Mouse (Mus musculus) kidney, embryonic 14.5 days (tissue): Measurements from ENCODE around the gene Olfr11. TPM values are rescaled to one million over a fixed set of nuclear protein-coding genes. Genes with fewer than 3 reads are reported as not detected.

Experiments used
- ATAC-seq: fragments of 200-750 bp; cut with Nextera tagmentation; 2 replicates; pipeline ENCODE4 v1.8.0; 2017; ENCODE audit warnings: moderate number of reproducible peaks, mild to moderate bottlenecking, moderate TSS enrichment, moderate library complexity; ENCODE audit not compliant: low FRiP score, low TSS enrichment
- H3K27ac ChIP-seq: fragments of 300-500 bp; sonication (generic); 2 replicates; pipeline ENCODE4 v1.5.1; 2014; ENCODE audit warnings: low read depth, mild to moderate bottlenecking, low read length, moderate library complexity, mixed read lengths
- H3K27me3 ChIP-seq: fragments of 300-500 bp; sonication (generic); 2 replicates; pipeline ENCODE4 v1.6.1; 2014; ENCODE audit warnings: mild to moderate bottlenecking, low read length; ENCODE audit not compliant: control insufficient read depth, insufficient read depth
- H3K36me3 ChIP-seq: fragments of 300-500 bp; sonication (generic); 2 replicates; pipeline ENCODE4 v1.6.1; 2014; ENCODE audit warnings: low read length, mixed read lengths; ENCODE audit not compliant: control insufficient read depth, insufficient read depth
- H3K4me1 ChIP-seq: fragments of 300-500 bp; sonication (generic); 2 replicates; pipeline ENCODE4 v1.6.1; 2014; ENCODE audit warnings: low read length, mixed read lengths; ENCODE audit not compliant: control insufficient read depth, insufficient read depth
- H3K4me2 ChIP-seq: fragments of 300-500 bp; sonication (generic); replicated peaks from 2 replicates; pipeline ENCODE4 v1.6.1; 2014; ENCODE audit warnings: low read depth, mild to moderate bottlenecking, low read length
- H3K4me3 ChIP-seq: fragments of 300-500 bp; sonication (generic); 2 replicates; pipeline ENCODE4 v1.5.1; 2014; ENCODE audit warnings: mild to moderate bottlenecking, low read length
- H3K9ac ChIP-seq: fragments of 300-500 bp; sonication (generic); 2 replicates; pipeline ENCODE4 v1.6.1; 2014; ENCODE audit warnings: low read depth, mild to moderate bottlenecking, low read length, moderate library complexity
- H3K9me3 ChIP-seq: fragments of 300-500 bp; sonication (generic); 2 replicates; pipeline ENCODE4 v1.6.1; 2016; ENCODE audit warnings: low read length; ENCODE audit not compliant: control insufficient read depth
- WGBS: fragments of 180-500 bp; shearing (Covaris S2); extraction: QIAGEN DNeasy Blood & Tissue Kit; methylation state at CpG from one replicate; pipeline ENCODE4 v1.1.7; 2014; 5-methylcytosine and 5-hydroxymethylcytosine counted together
- polyA plus RNA-seq: library from polyadenylated mRNA; unstranded; fragments of >200 nt; fragmentation: Nextera tagmentation; extraction: Ambion mirVana; gene quantifications from 2 replicates; pipeline ENCODE4 v1.2.1, GENCODE M21; 2014

Olfr11 gene
- polyA plus RNA-seq = 0.07 TPM in 1 of 2 replicates, not detected in the other

DNA sequence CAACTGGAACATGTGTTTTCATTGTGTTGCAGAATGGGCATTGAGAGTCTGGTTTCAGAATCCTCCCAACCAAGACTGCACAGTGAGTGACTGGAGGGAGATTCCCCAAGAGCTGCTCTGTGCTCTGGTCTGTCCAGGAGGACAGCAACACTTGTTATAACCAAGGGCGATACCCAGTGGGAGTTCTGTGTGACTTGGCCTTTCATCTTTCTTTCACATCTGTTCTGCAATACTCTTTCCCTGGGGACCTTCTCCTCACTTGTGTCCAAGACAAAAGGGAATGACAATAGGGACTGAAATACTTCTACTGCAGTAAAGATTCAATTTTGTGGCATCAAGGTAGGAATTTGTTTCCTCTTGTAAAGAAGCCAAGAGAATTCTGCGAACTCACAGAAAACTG lies at the start of gene Olfr11:
Gene Olfr11 (minus strand): TSS at position 101 of the 400 bp plus-strand sequence.
- 89% methylated on average over 2 of the region's 2 CpGs for WGBS
- Histone ChIP-seq H3K4me1 (no peaks in the 10 kb centered on the region), H3K4me3 (no peak within 1 kb of the TSS)

DNA sequence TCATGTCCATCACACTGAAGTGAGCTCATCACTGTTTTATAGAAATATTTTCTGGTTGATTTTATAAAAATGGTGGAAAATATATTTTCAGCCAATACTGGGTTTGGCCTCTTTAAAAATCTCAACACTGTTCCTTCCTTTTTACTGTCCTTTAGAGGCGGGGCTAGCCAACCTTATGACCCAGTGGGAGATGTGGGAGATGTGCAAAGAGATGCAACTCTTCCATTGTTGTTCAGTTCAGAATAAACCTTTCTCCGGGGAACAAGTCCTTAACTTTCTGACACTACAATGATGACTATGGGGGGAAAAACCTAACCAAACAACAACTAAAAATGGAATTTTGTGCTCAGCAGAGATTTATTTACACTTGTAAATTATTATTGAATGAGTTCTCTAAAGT lies 35.0 kb upstream of the Olfr11 start, which contains the start of gene Olfr1360:
Gene Olfr1360 (minus strand): TSS at position 101 of the 400 bp plus-strand sequence.
- Histone ChIP-seq H3K9ac (no peak within 1 kb of the TSS), H3K27me3 (no peaks in the 10 kb centered on the region), H3K4me3 (no peak within 1 kb of the TSS), H3K36me3 (no peaks in the 10 kb centered on the region), H3K27ac (no peak within 1 kb of the TSS), H3K4me1 (no peaks in the 10 kb centered on the region), H3K9me3 (no peaks in the 10 kb centered on the region), H3K4me2 (no peak within 1 kb of the TSS)
- 79% methylated on average over 2 of the region's 2 CpGs for WGBS
- no peak for ATAC-seq

More for the DNA sequence above, at the start of gene Olfr11:
- Histone ChIP-seq H3K27me3 (no peaks in the 10 kb centered on the region), H3K4me2 (no peak within 1 kb of the TSS), H3K9ac (no peak within 1 kb of the TSS), H3K9me3 (no peaks in the 10 kb centered on the region), H3K36me3 (no peaks in the 10 kb centered on the region), H3K27ac (no peak within 1 kb of the TSS)
- no peak for ATAC-seq

DNA sequence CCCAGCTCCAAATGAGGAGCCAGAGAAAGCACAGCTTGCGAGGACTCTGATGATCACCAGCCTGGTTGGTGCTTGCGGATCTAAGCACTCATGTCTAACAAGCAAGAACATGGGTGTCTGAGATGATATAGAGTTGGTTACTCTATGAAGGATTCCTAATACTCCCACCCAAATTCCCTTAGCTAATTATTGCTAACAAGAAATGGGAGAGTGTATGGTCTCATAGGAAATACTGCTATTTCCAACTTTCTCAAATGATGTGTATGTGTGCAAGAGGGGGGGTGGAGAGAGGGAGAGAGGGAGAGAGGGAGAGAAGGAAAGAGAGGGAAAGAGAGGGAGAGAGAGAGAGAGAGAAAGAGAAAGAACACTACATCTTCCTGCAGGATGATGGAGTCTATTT lies 21.0 kb upstream of the Olfr11 start, which contains the start of gene Olfr1361:
Gene Olfr1361 (minus strand): TSS at position 101 of the 400 bp plus-strand sequence.
- no peak within 1 kb of the TSS for H3K9ac ChIP-seq
- H3K4me3 ChIP-seq = no peak within 1 kb of the TSS
- ATAC-seq = no peak
- H3K36me3 ChIP-seq = no peaks in the 10 kb centered on the region
- WGBS = 47% methylated on average over 2 of the region's 2 CpGs
- no peaks in the 10 kb centered on the region for H3K9me3 ChIP-seq
- no peaks in the 10 kb centered on the region for H3K27me3 ChIP-seq
- H3K4me1 ChIP-seq = no peaks in the 10 kb centered on the region
- H3K27ac ChIP-seq = no peak within 1 kb of the TSS
- no peak within 1 kb of the TSS for H3K4me2 ChIP-seq

DNA sequence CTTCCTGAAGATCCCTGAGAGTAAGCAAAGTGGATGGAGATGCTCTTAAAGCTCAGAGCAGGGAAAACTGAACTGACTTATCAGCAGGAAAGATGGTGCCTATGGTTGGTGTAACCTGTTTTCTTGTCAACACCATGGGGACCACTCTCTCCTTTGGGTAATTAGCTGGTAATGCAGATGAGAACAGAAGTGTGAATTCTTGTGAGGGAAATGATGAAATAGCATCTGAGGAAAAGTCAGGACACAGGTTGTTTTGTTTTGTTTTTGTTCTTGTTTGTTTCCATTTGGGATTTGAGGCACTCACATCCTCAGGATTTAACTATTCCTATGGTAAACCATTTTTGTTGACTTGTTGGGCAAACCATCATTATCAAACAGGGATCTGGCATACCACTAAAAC lies 28.4 kb downstream of the Olfr11 start, which contains the start of gene Olfr1362:
Gene Olfr1362 (minus strand): TSS at position 101 of the 400 bp plus-strand sequence.
- H3K4me1 ChIP-seq = no peaks in the 10 kb centered on the region
- H3K27ac ChIP-seq = no peak within 1 kb of the TSS
- no peaks in the 10 kb centered on the region for H3K36me3 ChIP-seq
- H3K9me3 ChIP-seq = no peaks in the 10 kb centered on the region
- no peak within 1 kb of the TSS for H3K4me2 ChIP-seq
- no peak within 1 kb of the TSS for H3K4me3 ChIP-seq
- H3K27me3 ChIP-seq = no peaks in the 10 kb centered on the region
- no peak within 1 kb of the TSS for H3K9ac ChIP-seq
- no peak for ATAC-seq

DNA sequence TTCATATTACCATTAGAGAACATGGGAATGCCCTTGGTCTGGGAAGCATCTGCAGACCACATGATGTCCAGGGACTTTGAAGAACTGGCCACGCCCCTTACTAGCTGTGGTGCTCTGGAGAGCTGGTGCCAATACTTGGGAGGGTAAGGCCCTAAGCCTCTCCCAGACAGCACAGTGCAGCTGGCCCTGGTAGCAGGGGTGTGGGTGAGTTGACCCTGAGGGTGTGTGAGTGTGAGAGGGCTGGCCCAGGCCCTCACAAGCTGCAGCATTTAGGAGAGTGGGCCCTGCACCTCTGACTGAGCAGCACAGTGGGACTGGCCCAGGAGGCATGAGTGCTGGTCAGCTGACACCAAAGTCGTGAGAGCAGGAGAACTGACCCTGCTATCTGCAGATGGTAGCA lies 50.7 kb downstream of the Olfr11 start:
- Histone ChIP-seq H3K9ac (no peak overlapping the region), H3K27me3 (no peaks in the 10 kb centered on the region), H3K36me3 (no peaks in the 10 kb centered on the region), H3K9me3 (0 out of 2 replicates have a peak, but pooled peaks cover 4% of the 10 kb centered on the region), H3K4me3 (no peak overlapping the region), H3K4me1 (no peaks in the 10 kb centered on the region), H3K27ac (no peak overlapping the region), H3K4me2 (no peak overlapping the region)
- ATAC-seq = no peak
- 75% methylated on average over 2 of the region's 2 CpGs for WGBS

Other genes with a start within 250 kb of the Olfr11 start
- 73.9 and 80.4 TPM in 2 replicates for gene Zkscan3, start 239.8 kb downstream of the Olfr11 start, polyA plus RNA-seq
- gene Pgbd1, start 201.5 kb downstream of the Olfr11 start, polyA plus RNA-seq = 3.4 and 4.9 TPM in 2 replicates
- 23.5 and 27.6 TPM in 2 replicates for gene Zscan26, start 188.8 kb downstream of the Olfr11 start, polyA plus RNA-seq
- 2.2 and 2.6 TPM in 2 replicates for gene Nkapl, start 174.0 kb downstream of the Olfr11 start, polyA plus RNA-seq
- 3.2 and 3.8 TPM in 2 replicates for gene Zkscan4, start 163.6 kb downstream of the Olfr11 start, polyA plus RNA-seq
- gene Gm10065, start 163.1 kb downstream of the Olfr11 start, polyA plus RNA-seq = not detected in 2 replicates
- 0.23 and 0.34 TPM in 2 replicates for gene AK157302, start 147.3 kb downstream of the Olfr11 start, polyA plus RNA-seq
- 4.7 and 7.2 TPM in 2 replicates for gene Gm11273, start 141.1 kb downstream of the Olfr11 start, polyA plus RNA-seq
- 7.3 and 11.8 TPM in 2 replicates for gene Zkscan8, start 111.4 kb downstream of the Olfr11 start, polyA plus RNA-seq
- 0.18 and 0.20 TPM in 2 replicates for gene Olfr1366, start 99.7 kb downstream of the Olfr11 start, polyA plus RNA-seq
- gene Olfr1535, start 82.6 kb downstream of the Olfr11 start, polyA plus RNA-seq = 0.05 TPM in 1 of 2 replicates, not detected in the other
- gene Olfr1364, start 60.8 kb downstream of the Olfr11 start, polyA plus RNA-seq = not detected in 2 replicates
- gene Olfr1362, start 28.5 kb downstream of the Olfr11 start, polyA plus RNA-seq = not detected in 2 replicates
- not detected in 2 replicates for gene Olfr1361, start 20.9 kb upstream of the Olfr11 start, polyA plus RNA-seq
- not detected in 2 replicates for gene Olfr1360, start 34.9 kb upstream of the Olfr11 start, polyA plus RNA-seq
- not detected in 2 replicates for gene Olfr1359, start 55.6 kb upstream of the Olfr11 start, polyA plus RNA-seq
- gene Hist1h2bl, start 73.6 kb upstream of the Olfr11 start, polyA plus RNA-seq = 3.3 and 5.5 TPM in 2 replicates
- gene Hist1h2ai, start 73.9 kb upstream of the Olfr11 start, polyA plus RNA-seq = 28.1 and 88.2 TPM in 2 replicates
- 11.7 and 35.9 TPM in 2 replicates for gene Hist1h3h, start 75.1 kb upstream of the Olfr11 start, polyA plus RNA-seq
- gene Hist1h2bm, start 79.5 kb upstream of the Olfr11 start, polyA plus RNA-seq = 6.8 and 12.6 TPM in 2 replicates
- gene Hist1h4j, start 92.5 kb upstream of the Olfr11 start, polyA plus RNA-seq = 2.4 and 2.6 TPM in 2 replicates
- 2.9 and 7.8 TPM in 2 replicates for gene Hist1h4k, start 108.0 kb upstream of the Olfr11 start, polyA plus RNA-seq
- 18.5 and 21.7 TPM in 2 replicates for gene Hist1h2ak, start 111.3 kb upstream of the Olfr11 start, polyA plus RNA-seq
- gene Hist1h2bn, start 111.6 kb upstream of the Olfr11 start, polyA plus RNA-seq = 2.0 and 11.0 TPM in 2 replicates
- 18.8 and 27.0 TPM in 2 replicates for gene Hist1h1b, start 138.1 kb upstream of the Olfr11 start, polyA plus RNA-seq
- gene Hist1h3i, start 140.9 kb upstream of the Olfr11 start, polyA plus RNA-seq = 212 and 289 TPM in 2 replicates
- 11.0 and 12.2 TPM in 2 replicates for gene Hist1h2an, start 144.7 kb upstream of the Olfr11 start, polyA plus RNA-seq
- 1.9 and 4.3 TPM in 2 replicates for gene Hist1h2bp, start 144.9 kb upstream of the Olfr11 start, polyA plus RNA-seq
- gene Hist1h2bq, start 167.7 kb upstream of the Olfr11 start, polyA plus RNA-seq = 25.4 and 40.2 TPM in 2 replicates
- 2.5 TPM in 1 of 2 replicates, not detected in the other for gene Hist1h2ao, start 167.9 kb upstream of the Olfr11 start, polyA plus RNA-seq
- gene Hist1h4m, start 169.2 kb upstream of the Olfr11 start, polyA plus RNA-seq = not detected in 2 replicates
- 23.1 and 41.1 TPM in 2 replicates for gene Hist1h4n, start 189.7 kb upstream of the Olfr11 start, polyA plus RNA-seq
- 4,540 and 6,439 TPM in 2 replicates for gene Hist1h2ap, start 191.0 kb upstream of the Olfr11 start, polyA plus RNA-seq
- 27.1 and 42.5 TPM in 2 replicates for gene Hist1h2br, start 191.2 kb upstream of the Olfr11 start, polyA plus RNA-seq